Mouse (Mus musculus) heart, adult 11 months (tissue): ENCODE measurements around the gene Copz2.
"Not testable (repeated sequence)": the region's sequence is repeated elsewhere in the genome, so short reads cannot be mapped to it uniquely, and the experiment has no call there.

ENCODE experiments used
- DNase-seq: peaks from one replicate; pipeline ENCODE4 v3.0.0; 2022

The Copz2 gene

GRCm38 (mm10) chr11:96829403-96829812 lies 20.3 kb upstream of the Copz2 start:
- peak; percentile 99 for DNase-seq

- peak; percentile 100 for DNase-seq
Observed at GRCm38 (mm10) chr11:96829813-96830538, 19.7 kb upstream of the Copz2 start, which contains the start of gene Nfe2l1. Nfe2l1 (minus strand) TSS chr11:96829968.

- no peak for DNase-seq
Observed at GRCm38 (mm10) chr11:96830539-96831216, 19.0 kb upstream of the Copz2 start.

- DNase-seq, result no peak
Observed at GRCm38 (mm10) chr11:96831516-96831915, 18.2 kb upstream of the Copz2 start.

GRCm38 (mm10) chr11:96832541-96832940 lies 17.1 kb upstream of the Copz2 start:
- no peak for DNase-seq

GRCm38 (mm10) chr11:96832973-96833372 lies 16.7 kb upstream of the Copz2 start:
- no peak for DNase-seq

- DNase-seq, result no peak
Observed at GRCm38 (mm10) chr11:96834127-96834526, 15.5 kb upstream of the Copz2 start.

GRCm38 (mm10) chr11:96837298-96837697 lies 12.4 kb upstream of the Copz2 start:
- DNase-seq, result no peak

- DNase-seq, result no peak
Observed at GRCm38 (mm10) chr11:96838341-96838740, 11.3 kb upstream of the Copz2 start.

GRCm38 (mm10) chr11:96839428-96839827 lies 10.2 kb upstream of the Copz2 start:
- no peak for DNase-seq

GRCm38 (mm10) chr11:96839877-96840276 lies 9.8 kb upstream of the Copz2 start:
- no peak for DNase-seq

- no peak for DNase-seq
Observed at GRCm38 (mm10) chr11:96840290-96840689, 9.4 kb upstream of the Copz2 start.

GRCm38 (mm10) chr11:96843627-96844026 lies 6.0 kb upstream of the Copz2 start:
- DNase-seq, result no peak

- DNase-seq, result no peak
Observed at GRCm38 (mm10) chr11:96847240-96847639, 2.4 kb upstream of the Copz2 start.

GRCm38 (mm10) chr11:96848694-96849093 lies 976 bp upstream of the Copz2 start:
- peak; percentile 91 for DNase-seq

- DNase-seq, result not testable (repeated sequence)
Observed at GRCm38 (mm10) chr11:96849145-96849544, 525 bp upstream of the Copz2 start.

GRCm38 (mm10) chr11:96857446-96857845 lies 7.8 kb downstream of the Copz2 start:
- DNase-seq, result no peak

GRCm38 (mm10) chr11:96859635-96860034 lies 10.0 kb downstream of the Copz2 start:
- no peak for DNase-seq

- DNase-seq, result peak; percentile 99
Observed at GRCm38 (mm10) chr11:96860564-96860963, 10.9 kb downstream of the Copz2 start.

- DNase-seq, result peak; percentile 98
Observed at GRCm38 (mm10) chr11:96861446-96861845, 11.8 kb downstream of the Copz2 start.

GRCm38 (mm10) chr11:96861878-96862289 lies 12.2 kb downstream of the Copz2 start:
- peak; percentile 99 for DNase-seq

- peak; percentile 90 for DNase-seq
Observed at GRCm38 (mm10) chr11:96862534-96862933, 12.9 kb downstream of the Copz2 start.

GRCm38 (mm10) chr11:96863206-96863995 lies 13.7 kb downstream of the Copz2 start:
- peak; percentile 96 for DNase-seq
